ENCODE assay signal across 8 mouse cellular contexts in genomic region chr7:99267251-99267896, GRCm38 (mm10). TPM values are rescaled to one million over a fixed set of nuclear protein-coding genes. Genes with fewer than 3 reads are reported as not detected.
DNase-seq lines count a peak whose midpoint lies in the region; ATAC-seq and TF ChIP-seq lines count a peak whose summit lies in the region.

TSS of gene Map6 (plus strand) at chr7:99267447.

- no peaks in the 10 kb centered on the region for H3K9me3 ChIP-seq in kidney, embryonic 15.5 days (replicated peaks)
- no peaks in the 10 kb centered on the region for H3K9me3 ChIP-seq in forebrain, embryonic 11.5 days (ENCODE audit: control insufficient read depth, low read length)

- TF ChIP-seq CTCF in lung, adult 2 months (IDR thresholded peaks at IDR 0.05; ENCODE audit: insufficient read depth, low read length) = no peak

- no peak within 1 kb of the TSS; the same call in 1 of the 2 replicates for H3K9ac ChIP-seq in kidney, embryonic 15.5 days
- H3K9ac ChIP-seq in forebrain, embryonic 11.5 days (ENCODE audit: low read length) = peak within 1 kb of the TSS; percentile 75

- WGBS in kidney, embryonic 15.5 days = 2% methylated on average over 34 of the region's 34 CpGs
- WGBS in forebrain, embryonic 11.5 days = under 1% methylated on average over 34 of the region's 34 CpGs
- 4% methylated on average over 34 of the region's 34 CpGs for WGBS in lung, adult 2 months

- ATAC-seq in kidney, embryonic 15.5 days (replicated peaks; ENCODE audit: low FRiP score) = no peak
- peak; percentile 57 for ATAC-seq in forebrain, embryonic 11.5 days (replicated peaks; ENCODE audit: low FRiP score)

- no peak within 1 kb of the TSS for H3K27ac ChIP-seq in kidney, embryonic 15.5 days
- H3K27ac ChIP-seq in forebrain, embryonic 11.5 days (ENCODE audit: low read depth, low read length) = peak within 1 kb of the TSS; percentile 93

- peak within 1 kb of the TSS; percentile 82 for H3K4me2 ChIP-seq in kidney, embryonic 15.5 days
- peak within 1 kb of the TSS; percentile 100 for H3K4me2 ChIP-seq in forebrain, embryonic 11.5 days (ENCODE audit: low read depth, low read length, severe bottlenecking)

- DNase-seq in kidney, postnatal 25 days = no peak
- peak; percentile 97 for DNase-seq in brain, adult 2 months (ENCODE audit: low read depth, low spot score)
- peak; percentile 77 for DNase-seq in forebrain, embryonic 11.5 days (ENCODE audit: low spot score)
- DNase-seq in layer of hippocampus, adult 18-20 months (ENCODE audit: low spot score in 2 of 2) = peak; percentile 75 to 78
- no peak for DNase-seq in lung, adult 2 months
- peak; percentile 88 for DNase-seq in right cerebral cortex, adult 18-20 months
- no peak for DNase-seq in urinary bladder, postnatal 4 days (ENCODE audit: low spot score in 2 of 2)

- no peak for TF ChIP-seq POLR2A in lung, adult 2 months (IDR thresholded peaks at IDR 0.05; ENCODE audit: borderline replicate concordance, extremely low read depth, low read depth, low read length)

- peak within 1 kb of the TSS; percentile 50 for H3K4me3 ChIP-seq in kidney, embryonic 15.5 days (replicated peaks)
- H3K4me3 ChIP-seq in forebrain, embryonic 11.5 days (ENCODE audit: low read depth, low read length) = peak within 1 kb of the TSS; percentile 66
- peak within 1 kb of the TSS; percentile 48 for H3K4me3 ChIP-seq in lung, adult 2 months (replicated peaks; ENCODE audit: extremely low read depth, low read depth, low read length)

- peaks cover 26% of the 10 kb centered on the region for H3K4me1 ChIP-seq in kidney, embryonic 15.5 days
- H3K4me1 ChIP-seq in forebrain, embryonic 11.5 days (replicated peaks; ENCODE audit: control insufficient read depth, insufficient read depth, low read length) = peaks cover 15% of the 10 kb centered on the region; the same call in 1 of the 2 replicates
- peaks cover 6% of the 10 kb centered on the region for H3K4me1 ChIP-seq in lung, adult 2 months (ENCODE audit: control insufficient read depth, insufficient read depth, low read length)

- H3K27me3 ChIP-seq in kidney, embryonic 15.5 days = peaks cover 78% of the 10 kb centered on the region
- H3K27me3 ChIP-seq in forebrain, embryonic 11.5 days (ENCODE audit: control insufficient read depth, insufficient read depth, low read length) = peaks cover 8% of the 10 kb centered on the region

- H3K36me3 ChIP-seq in kidney, embryonic 15.5 days = no peaks in the 10 kb centered on the region
- no peaks in the 10 kb centered on the region for H3K36me3 ChIP-seq in forebrain, embryonic 11.5 days (ENCODE audit: control insufficient read depth, insufficient read depth, low read length)

RNA-seq across cellular contexts. Expression of gene Map6, which starts in this region (rescaled TPM):
- polyA plus RNA-seq in kidney, embryonic 15.5 days (2015; fragmentation: Nextera tagmentation; extraction: Ambion mirVana) = 2.1 and 4.2 TPM in 2 replicates
- polyA plus RNA-seq in forebrain, embryonic 11.5 days (2014; fragmentation: Nextera tagmentation; extraction: Ambion mirVana) = 36.2 and 36.7 TPM in 2 replicates
- 100 to 1,000 TPM in 1 of 2 experiments, 10 to 100 TPM in 1; 99.7 to 105 TPM for total RNA-seq in layer of hippocampus, adult 18-20 months (2021)
- 24.2 and 25.4 TPM in 2 replicates for polyA plus RNA-seq in lung, adult 2 months (2012; rRNA removed)

Comparison
In these comparisons a context has a peak if more than half of its experiments do, and no peak if none do; other contexts are left out.
1. DNase-seq: peak in brain, adult 2 months (single experiment), forebrain, embryonic 11.5 days (single experiment), layer of hippocampus, adult 18-20 months (2 of 2) and right cerebral cortex, adult 18-20 months (single experiment); none in kidney, postnatal 25 days (0 of 2), lung, adult 2 months (single experiment) and urinary bladder, postnatal 4 days (0 of 2).
2. Peak in every context shown above with its lines, with median percentiles within 50 percentile points of each other: H3K4me3 ChIP-seq.